Mouse (Mus musculus): Measurements from ENCODE around the gene Kif18b. TPM values are rescaled to one million over a fixed set of nuclear protein-coding genes. Genes with fewer than 3 reads are reported as not detected.
A peak's percentile ranks its signal among the peaks of the same experiment; 100 is the strongest.

Kif18b gene
- total and polyA plus RNA-seq, 2 experiments from 2014 or later = 0.46 to 6.3 TPM

DNA sequence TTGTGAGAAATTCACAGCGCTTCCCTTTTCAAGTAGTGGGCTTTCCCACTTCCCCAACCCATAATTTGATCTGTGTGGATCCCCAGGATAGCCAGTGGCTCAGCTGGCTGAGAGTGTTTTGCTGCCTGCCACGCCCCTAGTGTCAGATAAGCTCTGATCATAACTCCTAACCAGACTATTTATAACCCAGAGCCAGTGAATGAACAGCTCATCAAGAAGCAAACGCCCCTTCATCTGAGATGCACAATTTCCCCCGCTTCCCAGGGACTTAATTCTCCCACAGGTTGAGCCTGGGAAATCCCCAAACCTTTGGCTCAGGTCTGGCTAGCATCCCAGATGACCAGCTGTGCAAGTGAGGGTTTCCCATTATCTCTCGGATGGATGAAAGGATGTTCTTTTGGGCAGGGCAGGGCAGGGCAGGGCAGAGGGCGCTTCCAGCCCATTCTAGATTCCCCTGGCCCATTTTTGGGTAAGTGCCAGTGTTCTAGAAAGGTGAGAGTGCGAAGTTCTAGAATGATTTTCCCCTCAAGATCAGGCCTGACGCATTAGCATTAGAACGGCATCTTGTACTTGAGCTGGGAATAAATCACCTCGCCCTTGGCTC lies 40.2 kb downstream of the Kif18b start, which contains the start of gene Fam187a:
Fam187a (plus strand) TSS at position 554 of the 604 bp plus-strand sequence.
- H3K36me3 ChIP-seq (ENCODE audit: insufficient read depth, low read length) = no peaks in the 10 kb centered on the region; the same call in 1 of the 2 replicates
- TF ChIP-seq CTCF (IDR thresholded peaks at IDR 0.05) = no peak
- peaks cover 9% of the 10 kb centered on the region for H3K4me1 ChIP-seq (ENCODE audit: insufficient read depth, low read length)
- H3K4me3 ChIP-seq (ENCODE audit: low read depth, low read length) = no peak within 1 kb of the TSS
- H3K9me3 ChIP-seq (ENCODE audit: low read length) = no peaks in the 10 kb centered on the region
- no peak for ATAC-seq (ENCODE audit: low FRiP score)
- no peak within 1 kb of the TSS for H3K9ac ChIP-seq (replicated peaks; ENCODE audit: low read length, poor library complexity, severe bottlenecking)
- H3K27me3 ChIP-seq (ENCODE audit: insufficient read depth, low read length) = no peaks in the 10 kb centered on the region
- WGBS = 64% methylated on average over 10 of the region's 10 CpGs
- DNase-seq (ENCODE audit: low spot score) = no peak
- H3K4me2 ChIP-seq (ENCODE audit: low read depth, low read length, poor library complexity, severe bottlenecking) = no peak within 1 kb of the TSS
- no peak within 1 kb of the TSS for H3K27ac ChIP-seq (ENCODE audit: low read depth, low read length)

- Histone ChIP-seq H3K4me3 (ENCODE audit: low read depth, low read length) (peak overlapping the region; percentile 69), H3K4me1 (ENCODE audit: insufficient read depth, low read length) (peaks cover 5% of the 10 kb centered on the region; the same call in 1 of the 2 replicates), H3K9ac (replicated peaks; ENCODE audit: low read length, poor library complexity, severe bottlenecking) (peak overlapping the region; percentile 67), H3K27me3 (ENCODE audit: insufficient read depth, low read length) (no peaks in the 10 kb centered on the region), H3K27ac (ENCODE audit: low read depth, low read length) (peak overlapping the region; percentile 85), H3K36me3 (ENCODE audit: insufficient read depth, low read length) (peaks cover 8% of the 10 kb centered on the region), H3K9me3 (ENCODE audit: low read length) (no peaks in the 10 kb centered on the region), H3K4me2 (ENCODE audit: low read depth, low read length, poor library complexity, severe bottlenecking) (peak overlapping the region; percentile 68)
- DNase-seq (ENCODE audit: low spot score) (no peak), ATAC-seq (ENCODE audit: low FRiP score) (peak; percentile 6; the same call in 1 of the 2 replicates)
- no peak for TF ChIP-seq CTCF (IDR thresholded peaks at IDR 0.05)
- 15% methylated on average over 13 of the region's 13 CpGs for WGBS
Measured at GRCm38 (mm10) chr11:102881314-102882198, 43.4 kb downstream of the Kif18b start.

- Histone ChIP-seq H3K9ac (replicated peaks; ENCODE audit: low read length, poor library complexity, severe bottlenecking) (peak within 1 kb of the TSS; percentile 67), H3K9me3 (ENCODE audit: low read length) (no peaks in the 10 kb centered on the region), H3K4me1 (ENCODE audit: insufficient read depth, low read length) (peaks cover 5% of the 10 kb centered on the region; the same call in 1 of the 2 replicates), H3K27ac (ENCODE audit: low read depth, low read length) (peak within 1 kb of the TSS; percentile 85), H3K36me3 (ENCODE audit: insufficient read depth, low read length) (peaks cover 10% of the 10 kb centered on the region), H3K4me2 (ENCODE audit: low read depth, low read length, poor library complexity, severe bottlenecking) (peak within 1 kb of the TSS; percentile 68), H3K4me3 (ENCODE audit: low read depth, low read length) (peak within 1 kb of the TSS; percentile 69), H3K27me3 (ENCODE audit: insufficient read depth, low read length) (no peaks in the 10 kb centered on the region)
- TF ChIP-seq CTCF (IDR thresholded peaks at IDR 0.05) = peak; percentile 4; the same call in 1 of the 2 replicates
- under 1% methylated on average over 62 of the region's 62 CpGs for WGBS
- peak; percentile 89 for ATAC-seq (ENCODE audit: low FRiP score)
- DNase-seq (ENCODE audit: low spot score) = peak; percentile 93
Measured at GRCm38 (mm10) chr11:102880585-102881313, 44.2 kb downstream of the Kif18b start, which contains the start of the genes Eftud2 and Ccdc103. Gene Eftud2 (minus strand): TSS chr11:102880985. Gene Ccdc103 (plus strand): TSS chr11:102881204.

DNA sequence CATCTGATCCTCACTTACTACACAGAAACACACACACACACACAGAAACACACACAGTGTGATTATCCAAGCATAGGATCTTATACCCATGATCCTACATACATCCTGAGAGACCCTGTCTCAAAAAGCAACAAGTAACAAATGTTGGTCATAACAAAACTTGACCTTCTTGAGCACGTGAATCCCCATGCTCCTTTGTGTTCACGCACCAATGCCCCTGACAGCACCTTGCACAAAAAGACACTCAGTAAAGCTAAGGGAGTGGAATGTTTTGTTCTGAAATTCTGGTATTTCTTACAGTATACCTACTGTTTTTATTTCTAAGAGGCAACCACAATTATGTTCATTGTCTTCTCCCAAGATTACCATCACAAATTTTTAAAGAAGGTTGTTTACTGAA lies 45.4 kb downstream of the Kif18b start:
- 64% methylated on average over 2 of the region's 2 CpGs for WGBS
- ATAC-seq (ENCODE audit: low FRiP score) = no peak
- H3K27me3 ChIP-seq (ENCODE audit: insufficient read depth, low read length) = no peaks in the 10 kb centered on the region
- H3K9ac ChIP-seq (replicated peaks; ENCODE audit: low read length, poor library complexity, severe bottlenecking) = 0 out of 2 replicates have a peak overlapping the region, but pooled peaks have one; percentile 67
- H3K4me3 ChIP-seq (ENCODE audit: low read depth, low read length) = peak overlapping the region; percentile 69; the same call in 1 of the 2 replicates
- peak overlapping the region; percentile 68; the same call in 1 of the 2 replicates for H3K4me2 ChIP-seq (ENCODE audit: low read depth, low read length, poor library complexity, severe bottlenecking)
- TF ChIP-seq CTCF (IDR thresholded peaks at IDR 0.05) = no peak
- no peaks in the 10 kb centered on the region for H3K9me3 ChIP-seq (ENCODE audit: low read length)
- DNase-seq (ENCODE audit: low spot score) = no peak
- peaks cover 18% of the 10 kb centered on the region for H3K36me3 ChIP-seq (ENCODE audit: insufficient read depth, low read length)
- H3K27ac ChIP-seq (ENCODE audit: low read depth, low read length) = no peak overlapping the region
- peaks cover 5% of the 10 kb centered on the region; the same call in 1 of the 2 replicates for H3K4me1 ChIP-seq (ENCODE audit: insufficient read depth, low read length)

DNA sequence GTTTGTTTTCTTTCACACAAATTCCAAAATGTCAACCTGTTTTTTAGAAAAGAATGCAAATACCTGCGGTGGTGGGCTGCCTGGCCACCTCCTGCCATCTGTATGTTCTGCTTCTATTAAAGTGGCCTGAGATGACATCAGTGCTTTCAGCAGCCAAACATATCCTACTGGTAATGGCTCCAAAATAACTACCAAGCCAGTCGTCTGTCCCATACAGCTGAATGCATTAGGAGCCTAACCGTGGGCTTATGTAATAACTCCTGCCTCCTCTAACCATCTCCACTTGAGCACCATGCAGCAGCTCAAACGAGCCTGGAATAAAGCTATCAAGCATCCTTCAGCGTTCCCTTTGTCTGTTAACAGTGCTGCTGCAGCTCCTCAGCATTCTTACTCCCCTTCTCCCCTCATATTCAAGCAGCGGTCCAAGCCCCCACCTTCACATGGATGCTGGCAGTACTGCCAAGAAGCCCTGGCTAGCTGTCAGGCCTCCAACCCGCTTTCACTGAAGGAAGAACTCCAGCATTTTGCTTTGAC lies 50.1 kb downstream of the Kif18b start:
- DNase-seq (ENCODE audit: low spot score) (no peak), ATAC-seq (ENCODE audit: low FRiP score) (no peak)
- H3K9me3 ChIP-seq (ENCODE audit: low read length) = no peaks in the 10 kb centered on the region
- peaks cover 40% of the 10 kb centered on the region for H3K36me3 ChIP-seq (ENCODE audit: insufficient read depth, low read length)
- H3K4me3 ChIP-seq (ENCODE audit: low read depth, low read length) = no peak overlapping the region
- H3K27ac ChIP-seq (ENCODE audit: low read depth, low read length) = no peak overlapping the region
- H3K4me1 ChIP-seq (ENCODE audit: insufficient read depth, low read length) = peaks cover 2% of the 10 kb centered on the region; the same call in 1 of the 2 replicates
- no peak overlapping the region for H3K9ac ChIP-seq (replicated peaks; ENCODE audit: low read length, poor library complexity, severe bottlenecking)
- H3K27me3 ChIP-seq (ENCODE audit: insufficient read depth, low read length) = no peaks in the 10 kb centered on the region
- no peak overlapping the region for H3K4me2 ChIP-seq (ENCODE audit: low read depth, low read length, poor library complexity, severe bottlenecking)
- WGBS = 89% methylated on average over 7 of the region's 7 CpGs
- no peak for TF ChIP-seq CTCF (IDR thresholded peaks at IDR 0.05)

Measured in midbrain, postnatal 0 days (tissue).